Mouse (Mus musculus): ENCODE results near the gene Lhpp.

DNA sequence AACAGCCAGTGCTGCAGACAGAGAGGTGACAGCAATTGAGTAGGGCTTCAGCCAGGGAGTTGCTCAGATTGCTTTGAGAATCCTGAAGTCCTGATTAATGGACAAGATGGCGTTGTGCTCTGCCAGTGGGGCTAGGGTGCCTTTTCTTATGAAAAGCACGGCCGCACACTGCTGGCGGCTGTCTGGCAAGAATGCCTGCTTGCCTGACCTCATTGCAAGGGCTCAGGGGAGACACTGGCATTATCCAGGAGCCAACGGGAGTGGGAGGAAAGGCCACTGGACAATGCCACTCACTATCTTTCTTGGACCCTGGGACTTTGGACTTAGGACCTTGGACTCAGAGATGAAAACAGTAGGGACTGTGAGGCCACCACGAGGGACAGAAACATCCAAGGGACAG, 123.1 kb downstream of the Lhpp start:
- TF ChIP-seq CTCF (IDR thresholded peaks at IDR 0.05; ENCODE audit: extremely low read depth, insufficient read length, insufficient replicate concordance, low read depth, low read length), result no peak
- TF ChIP-seq POLR2A (IDR thresholded peaks at IDR 0.05; ENCODE audit: low read depth, low read length), result no peak

All from small intestine, adult 2 months (tissue).